Mouse (Mus musculus): Measurements from ENCODE around the gene Lin54. TPM values are rescaled to one million over a fixed set of nuclear protein-coding genes. Genes with fewer than 3 reads are reported as not detected.

Lin54 gene
- polyA plus RNA-seq, 1 experiment from 2014 or later, result 11.2 TPM

DNA sequence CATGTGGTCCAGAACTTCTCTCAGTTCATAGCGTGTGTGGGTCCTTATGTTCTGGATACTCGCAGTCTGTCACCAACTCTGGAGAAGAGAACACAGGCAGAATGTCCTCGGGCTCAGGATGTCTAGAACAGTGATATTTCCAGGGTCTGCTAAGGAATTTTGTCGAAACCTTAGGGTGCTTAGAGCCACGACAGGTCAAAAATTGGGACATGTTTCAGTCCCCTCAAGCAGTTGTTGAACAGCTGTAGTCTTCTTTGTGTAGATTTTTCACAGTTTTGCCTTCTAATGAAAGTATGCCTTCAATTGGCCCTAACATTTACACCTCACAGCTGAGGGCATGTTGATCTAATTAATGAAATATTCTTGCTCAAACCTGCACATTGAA lies 18.6 kb upstream of the Lin54 start:
- no peaks in the 10 kb centered on the region for H3K36me3 ChIP-seq (ENCODE audit: poor library complexity, severe bottlenecking)
- peak; percentile 7; the same call in 1 of the 2 replicates for ATAC-seq
- H3K27ac ChIP-seq, result no peak overlapping the region
- peak overlapping the region; percentile 75 for H3K4me2 ChIP-seq
- peak overlapping the region; percentile 88 for H3K9ac ChIP-seq
- whole genome bisulfite sequencing, result 7% methylated on average over 5 of the region's 5 CpGs
- H3K9me3 ChIP-seq (replicated peaks), result no peaks in the 10 kb centered on the region
- H3K4me1 ChIP-seq, result peaks cover 22% of the 10 kb centered on the region
- peaks cover 11% of the 10 kb centered on the region; the same call in 1 of the 2 replicates for H3K27me3 ChIP-seq
- peak overlapping the region; percentile 84 for H3K4me3 ChIP-seq

GRCm38 (mm10) chr5:100518049-100519026 lies 17.9 kb upstream of the Lin54 start, which contains the start of gene Cops4:
Gene Cops4, plus strand, starts transcription at chr5:100518309.
- Histone ChIP-seq H3K9ac (peak within 1 kb of the TSS; percentile 88), H3K27me3 (peaks cover 11% of the 10 kb centered on the region; the same call in 1 of the 2 replicates), H3K27ac (peak within 1 kb of the TSS; percentile 73), H3K4me3 (peak within 1 kb of the TSS; percentile 84), H3K4me2 (peak within 1 kb of the TSS; percentile 75), H3K9me3 (replicated peaks) (no peaks in the 10 kb centered on the region), H3K36me3 (ENCODE audit: poor library complexity, severe bottlenecking) (no peaks in the 10 kb centered on the region), H3K4me1 (peaks cover 22% of the 10 kb centered on the region)
- peak; percentile 100 for ATAC-seq
- under 1% methylated on average over 64 of the region's 64 CpGs for WGBS

DNA sequence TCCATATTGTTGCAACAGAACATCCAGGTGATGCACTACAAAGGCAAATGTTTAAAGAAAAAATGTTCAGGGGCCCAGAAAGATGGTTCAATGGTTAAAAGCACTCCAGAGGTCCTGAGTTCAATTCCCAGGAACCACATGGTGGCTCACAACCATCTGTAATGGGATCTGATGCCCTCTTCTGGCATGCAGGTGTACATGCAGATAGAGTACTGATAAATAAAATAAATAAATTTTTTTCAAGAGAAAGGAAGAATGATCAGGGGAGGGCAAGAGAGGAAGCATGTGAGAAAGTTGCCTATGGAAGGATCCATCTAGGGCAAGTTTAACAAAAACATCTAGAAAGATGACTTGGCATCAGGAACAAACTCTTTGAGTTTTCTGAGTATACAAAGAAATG lies 12.1 kb upstream of the Lin54 start:
- no peaks in the 10 kb centered on the region for H3K9me3 ChIP-seq (replicated peaks)
- no peak for ATAC-seq
- no peak overlapping the region for H3K27ac ChIP-seq
- H3K4me2 ChIP-seq, result no peak overlapping the region
- H3K4me3 ChIP-seq, result no peak overlapping the region
- H3K9ac ChIP-seq, result no peak overlapping the region
- H3K4me1 ChIP-seq, result peaks cover 3% of the 10 kb centered on the region
- H3K36me3 ChIP-seq (ENCODE audit: poor library complexity, severe bottlenecking), result no peaks in the 10 kb centered on the region
- H3K27me3 ChIP-seq, result peaks cover 11% of the 10 kb centered on the region; the same call in 1 of the 2 replicates

GRCm38 (mm10) chr5:100509247-100509646 lies 8.8 kb upstream of the Lin54 start:
- 78% methylated on average over 11 of the region's 11 CpGs for WGBS
- H3K4me3 ChIP-seq, result no peak overlapping the region

GRCm38 (mm10) chr5:100501267-100501666 lies 828 bp upstream of the Lin54 start:
- Histone ChIP-seq H3K9ac (0 out of 2 replicates have a peak overlapping the region, but pooled peaks have one; percentile 59), H3K4me2 (peak overlapping the region; percentile 81), H3K27ac (no peak overlapping the region), H3K36me3 (ENCODE audit: poor library complexity, severe bottlenecking) (no peaks in the 10 kb centered on the region), H3K27me3 (no peaks in the 10 kb centered on the region), H3K4me1 (peaks cover 25% of the 10 kb centered on the region), H3K4me3 (no peak overlapping the region), H3K9me3 (replicated peaks) (no peaks in the 10 kb centered on the region)
- WGBS, result 83% methylated on average over 4 of the region's 4 CpGs
- no peak for ATAC-seq

More at GRCm38 (mm10) chr5:100509247-100509646, 8.8 kb upstream of the Lin54 start:
- Histone ChIP-seq H3K27me3 (peaks cover 2% of the 10 kb centered on the region; the same call in 1 of the 2 replicates), H3K27ac (no peak overlapping the region), H3K4me1 (no peaks in the 10 kb centered on the region), H3K9me3 (replicated peaks) (no peaks in the 10 kb centered on the region), H3K4me2 (no peak overlapping the region), H3K9ac (no peak overlapping the region), H3K36me3 (ENCODE audit: poor library complexity, severe bottlenecking) (no peaks in the 10 kb centered on the region)
- ATAC-seq, result no peak

GRCm38 (mm10) chr5:100499831-100500304 lies 571 bp downstream of the Lin54 start:
- Histone ChIP-seq H3K4me2 (peak overlapping the region; percentile 81), H3K27me3 (no peaks in the 10 kb centered on the region), H3K27ac (peak overlapping the region; percentile 79), H3K4me1 (peaks cover 25% of the 10 kb centered on the region), H3K9me3 (replicated peaks) (no peaks in the 10 kb centered on the region), H3K9ac (peak overlapping the region; percentile 68), H3K36me3 (ENCODE audit: poor library complexity, severe bottlenecking) (no peaks in the 10 kb centered on the region), H3K4me3 (peak overlapping the region; percentile 88)
- ATAC-seq, result peak; percentile 9; the same call in 1 of the 2 replicates
- under 1% methylated on average over 38 of the region's 41 CpGs for WGBS

- Histone ChIP-seq H3K9ac (peak overlapping the region; percentile 68), H3K4me3 (peak overlapping the region; percentile 88), H3K27ac (no peak overlapping the region), H3K36me3 (ENCODE audit: poor library complexity, severe bottlenecking) (no peaks in the 10 kb centered on the region), H3K27me3 (no peaks in the 10 kb centered on the region), H3K9me3 (replicated peaks) (no peaks in the 10 kb centered on the region), H3K4me1 (peaks cover 25% of the 10 kb centered on the region), H3K4me2 (peak overlapping the region; percentile 81)
- 27% methylated on average over 2 of the region's 2 CpGs for WGBS
- no peak for ATAC-seq
These were observed 1.2 kb downstream of the Lin54 start for GRCm38 (mm10) chr5:100499243-100499642.

- H3K27ac ChIP-seq, result peak overlapping the region; percentile 63
- 1% methylated on average over 45 of the region's 46 CpGs for WGBS
- ATAC-seq, result peak; percentile 73
These were observed 1.8 kb downstream of the Lin54 start for GRCm38 (mm10) chr5:100498436-100499180.

GRCm38 (mm10) chr5:100491704-100492103 lies 8.7 kb downstream of the Lin54 start:
- H3K27ac ChIP-seq, result no peak overlapping the region
- H3K36me3 ChIP-seq (ENCODE audit: poor library complexity, severe bottlenecking), result no peaks in the 10 kb centered on the region
- H3K9me3 ChIP-seq (replicated peaks), result no peaks in the 10 kb centered on the region
- ATAC-seq, result no peak
- no peaks in the 10 kb centered on the region for H3K4me1 ChIP-seq
- H3K27me3 ChIP-seq, result no peaks in the 10 kb centered on the region
- 55% methylated on average over 4 of the region's 4 CpGs for WGBS
- no peak overlapping the region for H3K4me2 ChIP-seq
- no peak overlapping the region for H3K4me3 ChIP-seq
- no peak overlapping the region for H3K9ac ChIP-seq

More at GRCm38 (mm10) chr5:100498436-100499180, 1.8 kb downstream of the Lin54 start:
- no peaks in the 10 kb centered on the region for H3K36me3 ChIP-seq (ENCODE audit: poor library complexity, severe bottlenecking)
- peaks cover 25% of the 10 kb centered on the region for H3K4me1 ChIP-seq
- H3K27me3 ChIP-seq, result no peaks in the 10 kb centered on the region
- peak overlapping the region; percentile 81 for H3K4me2 ChIP-seq
- H3K9ac ChIP-seq, result peak overlapping the region; percentile 90
- H3K9me3 ChIP-seq (replicated peaks), result no peaks in the 10 kb centered on the region
- H3K4me3 ChIP-seq, result peak overlapping the region; percentile 88

DNA sequence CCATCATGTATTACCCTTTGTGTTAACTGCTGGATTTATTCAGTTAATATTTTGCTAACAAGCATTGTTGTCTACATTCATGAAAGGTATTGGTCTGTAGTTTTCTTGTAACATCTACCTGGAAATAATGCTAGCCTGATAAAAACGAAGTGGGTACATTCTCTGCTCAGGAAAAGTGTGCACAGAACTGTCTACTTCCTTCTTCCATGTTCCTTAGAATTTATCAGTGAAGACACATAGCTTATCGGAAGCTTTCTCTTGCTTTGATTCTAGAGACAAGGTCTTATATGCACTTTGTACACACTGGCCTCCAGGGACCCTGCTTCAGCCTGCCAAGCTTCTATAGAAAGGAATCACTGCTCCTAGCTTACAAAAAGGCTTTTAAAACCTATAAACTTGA lies 11.1 kb downstream of the Lin54 start:
- no peak for ATAC-seq
- Histone ChIP-seq H3K4me1 (no peaks in the 10 kb centered on the region), H3K9me3 (replicated peaks) (no peaks in the 10 kb centered on the region), H3K4me3 (no peak overlapping the region), H3K36me3 (ENCODE audit: poor library complexity, severe bottlenecking) (no peaks in the 10 kb centered on the region), H3K27ac (no peak overlapping the region), H3K27me3 (no peaks in the 10 kb centered on the region), H3K4me2 (no peak overlapping the region), H3K9ac (no peak overlapping the region)
- WGBS, result 92% methylated on average over 2 of the region's 2 CpGs

- ATAC-seq, result no peak
- WGBS, result 89% methylated on average over 3 of the region's 3 CpGs
- Histone ChIP-seq H3K4me3 (no peak overlapping the region), H3K36me3 (ENCODE audit: poor library complexity, severe bottlenecking) (peaks cover 9% of the 10 kb centered on the region; the same call in 1 of the 2 replicates), H3K9me3 (replicated peaks) (no peaks in the 10 kb centered on the region), H3K27me3 (no peaks in the 10 kb centered on the region), H3K9ac (no peak overlapping the region), H3K4me2 (no peak overlapping the region), H3K27ac (no peak overlapping the region), H3K4me1 (no peaks in the 10 kb centered on the region)
These were observed 12.2 kb downstream of the Lin54 start for GRCm38 (mm10) chr5:100488231-100488630.

Measured in forebrain, embryonic 13.5 days (tissue).